Mouse (Mus musculus) cerebellum, adult 2 months (tissue): Measurements from ENCODE around the gene Asic4.

Experiments used
- CTCF ChIP-seq: fragments of 200-500 bp; IDR thresholded peaks from 2 replicates; pipeline ENCODE4 v1.5.1; 2011; ENCODE audit warnings: low read depth, mild to moderate bottlenecking, control low read depth, low read length, moderate library complexity, borderline replicate concordance; ENCODE audit not compliant: insufficient read depth
- POLR2A ChIP-seq: fragments of 200-500 bp; IDR thresholded peaks from 2 replicates; pipeline ENCODE4 v1.6.1; 2011; ENCODE audit warnings: low read length, control low read depth, borderline replicate concordance; ENCODE audit not compliant: insufficient read depth

DNA sequence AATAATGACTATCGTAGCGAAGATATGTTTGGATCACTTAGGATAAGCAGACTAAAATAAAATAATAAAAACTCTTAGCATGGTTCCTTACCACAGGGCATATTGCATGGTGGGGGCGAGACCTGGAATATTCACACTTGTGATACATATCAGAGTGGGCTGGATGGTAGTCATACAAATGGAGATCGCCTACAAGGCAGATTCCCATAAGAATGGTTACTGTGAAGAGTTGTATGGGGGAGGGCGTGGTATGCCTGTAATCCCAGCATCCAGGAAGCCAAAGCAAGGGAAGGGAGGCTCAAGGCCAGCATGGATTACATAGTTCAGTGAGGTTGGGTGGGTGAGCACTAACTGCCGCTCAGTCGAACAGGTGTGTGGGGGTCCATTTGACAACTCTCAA lies 30.5 kb downstream of the Asic4 start:
- TF ChIP-seq CTCF (no peak), POLR2A (no peak)
